Mouse (Mus musculus): ENCODE results near the gene Tnnt3.

DNA sequence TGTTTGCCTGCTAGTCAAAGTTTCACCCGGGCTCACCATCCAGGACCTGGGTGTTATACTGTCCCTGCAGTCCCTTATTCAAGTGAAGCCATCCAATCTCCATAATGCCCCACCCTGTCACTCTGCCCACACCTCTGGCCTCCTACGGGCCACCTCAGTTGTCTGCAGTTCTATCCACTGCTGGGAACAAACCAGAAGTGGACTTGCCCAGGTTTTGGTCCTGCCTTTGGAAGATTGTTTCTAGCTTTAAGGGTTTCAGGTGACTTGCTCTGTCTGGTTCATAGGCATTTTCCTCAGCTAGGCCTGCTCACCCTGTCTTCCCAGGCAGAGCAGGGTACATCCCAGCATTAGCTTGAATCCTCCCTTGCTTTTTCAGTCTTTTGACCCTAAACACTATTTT is 43.4 kb upstream of the Tnnt3 start:
- TF ChIP-seq CTCF (conservative IDR thresholded peaks at IDR 0.05; ENCODE audit: insufficient read depth, insufficient read length, low read depth, low read length) (no peak), POLR2A (IDR thresholded peaks at IDR 0.05; ENCODE audit: low read depth, low read length) (no peak)

All from kidney, adult 2 months (tissue).